Comparison of ENCODE assay signal across 8 mouse cellular contexts in genomic region chr5:34187601-34188316, GRCm38 (mm10). TPM values are rescaled to one million over a fixed set of nuclear protein-coding genes. Genes with fewer than 3 reads are reported as not detected.
A peak's percentile ranks its signal among the peaks of the same experiment; 100 is the strongest.
DNase-seq lines count a peak whose midpoint lies in the region; ATAC-seq and TF ChIP-seq lines count a peak whose summit lies in the region.

TSS of gene Mxd4 (minus strand) at chr5:34187720.

- H3K4me1 ChIP-seq in heart, embryonic 12.5 days (replicated peaks) = peaks cover 69% of the 10 kb centered on the region
- H3K4me1 ChIP-seq in kidney, postnatal 0 days (replicated peaks; ENCODE audit: insufficient read depth, low read length) = peaks cover 24% of the 10 kb centered on the region
- peaks cover 8% of the 10 kb centered on the region for H3K4me1 ChIP-seq in liver, embryonic 11.5 days (replicated peaks; ENCODE audit: control insufficient read depth, insufficient read depth, low read length)
- H3K4me1 ChIP-seq in stomach, embryonic 14.5 days (ENCODE audit: control insufficient read depth, insufficient read depth, low read length) = peaks cover 25% of the 10 kb centered on the region

- peak; percentile 99 for DNase-seq in CD4-positive helper T cell, adult 2 months (ENCODE audit: low read depth, low spot score)
- DNase-seq in brain, embryonic 18.5 days (ENCODE audit: low read depth, low spot score) = peak; percentile 98
- DNase-seq in kidney, postnatal 0 days (ENCODE audit: low spot score) = peak; percentile 100
- peak; percentile 94 for DNase-seq in liver, embryonic 11.5 days (ENCODE audit: low spot score)
- peak; percentile 99 for DNase-seq in naive thymus-derived CD4-positive, alpha-beta T cell, adult 2 months (ENCODE audit: low read depth)

- peak within 1 kb of the TSS; percentile 86 for H3K27ac ChIP-seq in heart, embryonic 12.5 days (ENCODE audit: poor library complexity, severe bottlenecking)
- H3K27ac ChIP-seq in kidney, postnatal 0 days = peak within 1 kb of the TSS; percentile 98
- H3K27ac ChIP-seq in liver, embryonic 11.5 days (ENCODE audit: low read depth, low read length) = peak within 1 kb of the TSS; percentile 73
- H3K27ac ChIP-seq in stomach, embryonic 14.5 days (ENCODE audit: low read length) = peak within 1 kb of the TSS; percentile 93

- H3K27me3 ChIP-seq in heart, embryonic 12.5 days (replicated peaks) = no peaks in the 10 kb centered on the region
- H3K27me3 ChIP-seq in kidney, postnatal 0 days (ENCODE audit: insufficient read depth, low read length) = no peaks in the 10 kb centered on the region
- H3K27me3 ChIP-seq in liver, embryonic 11.5 days (replicated peaks; ENCODE audit: control insufficient read depth, insufficient read depth, low read length) = no peaks in the 10 kb centered on the region
- H3K27me3 ChIP-seq in stomach, embryonic 14.5 days (ENCODE audit: control insufficient read depth, insufficient read depth, low read length) = no peaks in the 10 kb centered on the region

- ATAC-seq in erythroid progenitor cell, adult 5-6 weeks (replicated peaks; ENCODE audit: low FRiP score, poor library complexity, severe bottlenecking) = peak; percentile 93
- ATAC-seq in heart, embryonic 12.5 days (ENCODE audit: insufficient number of reproducible peaks, low FRiP score) = peak; percentile 97
- ATAC-seq in kidney, postnatal 0 days (replicated peaks; ENCODE audit: low FRiP score, low read depth) = peak; percentile 98
- peak; percentile 98 for ATAC-seq in liver, embryonic 11.5 days (replicated peaks; ENCODE audit: low FRiP score)
- ATAC-seq in stomach, embryonic 14.5 days (ENCODE audit: insufficient number of reproducible peaks, insufficient read depth, low FRiP score, low read depth) = peak; percentile 98

- peak within 1 kb of the TSS; percentile 93 for H3K4me3 ChIP-seq in heart, embryonic 12.5 days
- H3K4me3 ChIP-seq in kidney, postnatal 0 days (replicated peaks; ENCODE audit: low read depth, low read length) = peak within 1 kb of the TSS; percentile 97
- peak within 1 kb of the TSS; percentile 72 for H3K4me3 ChIP-seq in liver, embryonic 11.5 days (ENCODE audit: low read depth, low read length)
- H3K4me3 ChIP-seq in stomach, embryonic 14.5 days (ENCODE audit: low read depth, low read length) = peak within 1 kb of the TSS; percentile 95

- H3K9me3 ChIP-seq in heart, embryonic 12.5 days (replicated peaks) = no peaks in the 10 kb centered on the region
- no peaks in the 10 kb centered on the region for H3K9me3 ChIP-seq in kidney, postnatal 0 days (replicated peaks; ENCODE audit: low read length)
- no peaks in the 10 kb centered on the region for H3K9me3 ChIP-seq in liver, embryonic 11.5 days (ENCODE audit: control insufficient read depth, low read length)
- H3K9me3 ChIP-seq in stomach, embryonic 14.5 days (ENCODE audit: control insufficient read depth, low read depth, low read length) = no peaks in the 10 kb centered on the region

- peak within 1 kb of the TSS; percentile 79 for H3K4me2 ChIP-seq in heart, embryonic 12.5 days
- H3K4me2 ChIP-seq in kidney, postnatal 0 days (ENCODE audit: low read length) = peak within 1 kb of the TSS; percentile 90
- H3K4me2 ChIP-seq in liver, embryonic 11.5 days = peak within 1 kb of the TSS; percentile 96
- H3K4me2 ChIP-seq in stomach, embryonic 14.5 days (replicated peaks; ENCODE audit: low read depth, low read length) = peak within 1 kb of the TSS; percentile 92

- H3K36me3 ChIP-seq in heart, embryonic 12.5 days = no peaks in the 10 kb centered on the region
- H3K36me3 ChIP-seq in kidney, postnatal 0 days (ENCODE audit: insufficient read depth, low read length) = no peaks in the 10 kb centered on the region
- no peaks in the 10 kb centered on the region for H3K36me3 ChIP-seq in liver, embryonic 11.5 days (ENCODE audit: control insufficient read depth, insufficient read depth, low read length)
- H3K36me3 ChIP-seq in stomach, embryonic 14.5 days (ENCODE audit: control insufficient read depth, insufficient read depth, low read length) = peaks cover 4% of the 10 kb centered on the region; the same call in 1 of the 2 replicates

- under 1% methylated on average over 60 of the region's 60 CpGs for WGBS in heart, embryonic 12.5 days
- under 1% methylated on average over 60 of the region's 60 CpGs for WGBS in kidney, postnatal 0 days
- WGBS in liver, embryonic 11.5 days = under 1% methylated on average over 60 of the region's 60 CpGs
- under 1% methylated on average over 60 of the region's 60 CpGs for WGBS in stomach, embryonic 14.5 days

- peak within 1 kb of the TSS; percentile 91 for H3K9ac ChIP-seq in heart, embryonic 12.5 days
- H3K9ac ChIP-seq in kidney, postnatal 0 days (ENCODE audit: low read depth, low read length) = peak within 1 kb of the TSS; percentile 96
- peak within 1 kb of the TSS; percentile 65 for H3K9ac ChIP-seq in liver, embryonic 11.5 days (ENCODE audit: low read depth, low read length)
- H3K9ac ChIP-seq in stomach, embryonic 14.5 days (replicated peaks; ENCODE audit: low read depth, low read length) = peak within 1 kb of the TSS; percentile 77

- TF ChIP-seq CTCF in kidney, postnatal 0 days (IDR thresholded peaks at IDR 0.05; ENCODE audit: low read depth) = no peak

RNA-seq across cellular contexts. Expression of gene Mxd4, which starts in this region (rescaled TPM):
- 4.7 and 7.1 TPM in 2 replicates for total RNA-seq in erythroid progenitor cell, adult 5-6 weeks (2015; ENCODE audit: low replicate concordance)
- 3.6 and 13.6 TPM in 2 replicates for total RNA-seq in erythroid progenitor cell, adult 5-6 weeks (2017; ENCODE audit: low replicate concordance)
- 23.8 and 24.5 TPM in 2 replicates for polyA plus RNA-seq in heart, embryonic 12.5 days (2016; fragmentation: Nextera tagmentation; extraction: Ambion mirVana)
- polyA plus RNA-seq in kidney, postnatal 0 days (2015; fragmentation: Nextera tagmentation; extraction: Ambion mirVana) = 34.6 and 35.7 TPM in 2 replicates
- polyA plus RNA-seq in liver, embryonic 11.5 days (2014; fragmentation: Nextera tagmentation; extraction: Ambion mirVana) = 8.5 and 12.5 TPM in 2 replicates
- polyA plus RNA-seq in stomach, embryonic 14.5 days (2014; fragmentation: Nextera tagmentation; extraction: Ambion mirVana) = 51.4 and 58.6 TPM in 2 replicates

Comparison
In these comparisons a context has a peak if more than half of its experiments do, and no peak if none do; other contexts are left out.
1. Peak in every context shown above with its lines: DNase-seq, ATAC-seq, H3K4me3 ChIP-seq and H3K27ac ChIP-seq.